Mouse (Mus musculus) erythroblast, embryonic 14.5 days (primary cell): Measurements from ENCODE around the gene Hsdl1.

Experiments
- GATA1 ChIP-seq: IDR thresholded peaks from 2 replicates; pipeline ENCODE4 v1.6.1; 2012; ENCODE audit warnings: low read length, inconsistent platforms, mixed read lengths
- TAL1 ChIP-seq: IDR thresholded peaks from 3 replicates; pipeline ENCODE4 v1.6.1; 2012; ENCODE audit warnings: low read length, inconsistent platforms, mixed read lengths

GRCm38 (mm10) chr8:119575366-119575726 lies 363 bp upstream of the Hsdl1 start:
- TF ChIP-seq TAL1 (no peak), GATA1 (no peak)
